Mouse (Mus musculus): ENCODE data around the gene Abat. TPM values are rescaled to one million over a fixed set of nuclear protein-coding genes. Genes with fewer than 3 reads are reported as not detected.

Gene Abat
- total RNA-seq, 2 experiments from 2014 or later, result 2.3 to 3.7 TPM

DNA sequence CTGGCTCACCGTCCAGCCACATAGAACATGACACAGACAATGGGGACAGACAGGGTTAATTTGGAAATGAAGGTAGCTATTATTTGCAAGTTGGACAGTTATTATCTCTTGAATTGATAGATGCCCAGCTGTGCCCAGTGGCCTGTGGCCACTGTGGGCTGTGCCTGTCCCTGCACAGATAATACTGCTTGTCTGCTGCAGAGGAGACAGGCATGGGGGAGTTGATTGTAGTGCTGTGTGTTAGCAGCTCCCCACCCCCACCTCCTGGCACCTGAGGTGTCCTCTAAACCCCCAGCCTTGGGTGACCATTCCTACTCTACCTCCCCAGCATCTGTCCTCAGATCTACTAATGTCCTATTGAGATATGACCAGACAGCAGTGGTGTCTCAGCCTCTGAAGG, 71.0 kb downstream of the Abat start:
- no peak for TF ChIP-seq CTCF (IDR thresholded peaks at IDR 0.05)
- no peak for DNase-seq
- intact Hi-C loops (cut with DNase I), result no loop called here

DNA sequence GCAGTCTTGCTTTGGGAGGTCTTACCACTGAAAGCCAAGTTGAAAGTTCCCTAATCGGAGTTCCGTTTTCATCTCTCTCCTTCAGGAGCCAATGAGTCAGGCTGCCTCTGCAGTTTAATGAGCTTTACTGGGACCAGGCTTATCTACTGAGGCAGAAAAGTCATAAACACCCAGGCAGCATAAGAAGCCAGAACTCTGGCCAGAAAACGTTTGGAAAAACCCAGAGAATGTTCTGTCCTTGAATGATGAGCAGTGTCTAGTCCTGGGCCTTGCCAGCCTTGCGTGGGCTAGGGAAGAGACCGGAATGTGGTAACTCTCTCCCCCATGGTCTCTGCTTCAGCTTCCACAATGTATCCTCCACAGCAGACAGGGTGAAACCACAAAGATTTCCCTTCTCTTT, 71.8 kb downstream of the Abat start:
- H3K27ac ChIP-seq, result no peak overlapping the region
- intact Hi-C loops (cut with DNase I), result no loop called here
- no peak overlapping the region for H3K4me3 ChIP-seq
- DNase-seq, result no peak
- no peak for TF ChIP-seq CTCF (IDR thresholded peaks at IDR 0.05)

More for the DNA sequence above, 71.0 kb downstream of the Abat start:
- H3K4me3 ChIP-seq, result no peak overlapping the region
- no peak overlapping the region for H3K27ac ChIP-seq

- Histone ChIP-seq H3K27ac (no peak overlapping the region), H3K4me3 (no peak overlapping the region)
- no peak for TF ChIP-seq CTCF (IDR thresholded peaks at IDR 0.05)
- no peak for DNase-seq
- intact Hi-C loops (cut with DNase I), result no loop called here
These were observed 82.2 kb downstream of the Abat start for GRCm38 (mm10) chr16:8595411-8595810.

- DNase-seq, result no peak
- TF ChIP-seq CTCF (IDR thresholded peaks at IDR 0.05), result no peak
- Histone ChIP-seq H3K27ac (no peak overlapping the region), H3K4me3 (no peak overlapping the region)
- intact Hi-C loops (cut with DNase I), result no loop called here
These were observed 83.1 kb downstream of the Abat start for GRCm38 (mm10) chr16:8596336-8596735.

DNA sequence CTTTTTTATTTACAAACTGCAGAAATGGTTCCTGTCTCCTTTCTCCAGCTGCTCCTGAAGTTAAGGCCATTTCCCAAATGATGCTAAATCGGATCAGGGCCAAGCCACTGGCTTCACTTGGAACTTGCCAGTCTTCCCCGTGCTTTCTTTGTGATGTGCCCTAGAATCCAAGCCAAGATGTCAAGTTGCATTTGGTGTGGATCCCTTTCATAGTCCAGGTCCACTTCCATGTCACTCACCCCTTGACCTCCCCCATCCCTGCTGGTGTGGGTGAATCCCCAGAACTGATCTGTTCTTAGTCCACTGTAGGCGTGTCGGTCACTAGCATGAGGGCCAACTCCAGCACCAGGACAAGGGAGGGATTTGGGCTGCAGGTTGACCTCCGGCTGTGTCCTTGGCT, 84.3 kb downstream of the Abat start:
- DNase-seq, result no peak
- no peak overlapping the region for H3K27ac ChIP-seq
- no peak overlapping the region for H3K4me3 ChIP-seq
- TF ChIP-seq CTCF (IDR thresholded peaks at IDR 0.05), result no peak
- intact Hi-C loops (cut with DNase I), result no loop called here

DNA sequence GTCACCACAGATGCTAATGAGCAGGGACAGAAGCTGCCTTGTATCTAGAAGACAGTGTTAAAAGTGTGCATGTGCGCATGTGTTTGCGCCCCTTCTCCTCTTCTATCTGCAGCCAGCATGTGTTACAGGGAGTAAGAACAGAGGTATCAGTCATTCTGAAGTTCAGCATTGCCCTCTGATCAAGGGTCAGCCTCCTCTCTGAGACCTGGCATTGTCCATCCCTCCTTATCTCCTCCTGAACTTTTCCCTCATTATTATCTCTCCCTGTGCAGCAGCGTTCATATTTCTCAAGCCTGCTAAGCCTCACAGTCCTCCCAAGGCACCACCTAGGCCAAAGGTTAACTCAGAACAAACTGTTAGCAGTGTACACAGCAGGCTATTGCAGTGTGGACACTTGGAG, 90.6 kb downstream of the Abat start:
- H3K4me3 ChIP-seq, result no peak overlapping the region
- DNase-seq, result no peak
- H3K27ac ChIP-seq, result no peak overlapping the region
- no peak for TF ChIP-seq CTCF (IDR thresholded peaks at IDR 0.05)
- intact Hi-C loops (cut with DNase I), result no loop called here

DNA sequence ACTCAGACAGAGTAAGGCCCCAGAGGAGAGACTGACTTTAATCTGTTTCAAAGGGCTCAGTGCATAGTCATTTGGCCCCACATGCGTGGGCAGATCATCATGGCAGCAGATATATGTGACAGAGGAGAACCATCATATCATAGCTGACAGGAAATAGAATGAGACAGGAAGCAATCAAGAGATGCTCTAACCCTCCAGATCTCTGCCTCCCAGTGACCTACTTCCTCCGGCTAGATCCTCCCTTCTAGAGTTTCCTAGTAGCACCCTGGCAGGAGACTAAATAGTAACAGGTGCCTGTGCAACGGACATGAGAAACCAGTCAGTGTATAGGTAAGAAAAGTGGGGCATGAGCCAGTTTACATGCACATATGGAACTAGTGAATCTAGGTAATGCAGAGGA, 97.2 kb downstream of the Abat start:
- Histone ChIP-seq H3K4me3 (no peak overlapping the region), H3K27ac (no peak overlapping the region)
- TF ChIP-seq CTCF (IDR thresholded peaks at IDR 0.05), result no peak
- DNase-seq, result no peak
- intact Hi-C loops (cut with DNase I), result no loop called here

DNA sequence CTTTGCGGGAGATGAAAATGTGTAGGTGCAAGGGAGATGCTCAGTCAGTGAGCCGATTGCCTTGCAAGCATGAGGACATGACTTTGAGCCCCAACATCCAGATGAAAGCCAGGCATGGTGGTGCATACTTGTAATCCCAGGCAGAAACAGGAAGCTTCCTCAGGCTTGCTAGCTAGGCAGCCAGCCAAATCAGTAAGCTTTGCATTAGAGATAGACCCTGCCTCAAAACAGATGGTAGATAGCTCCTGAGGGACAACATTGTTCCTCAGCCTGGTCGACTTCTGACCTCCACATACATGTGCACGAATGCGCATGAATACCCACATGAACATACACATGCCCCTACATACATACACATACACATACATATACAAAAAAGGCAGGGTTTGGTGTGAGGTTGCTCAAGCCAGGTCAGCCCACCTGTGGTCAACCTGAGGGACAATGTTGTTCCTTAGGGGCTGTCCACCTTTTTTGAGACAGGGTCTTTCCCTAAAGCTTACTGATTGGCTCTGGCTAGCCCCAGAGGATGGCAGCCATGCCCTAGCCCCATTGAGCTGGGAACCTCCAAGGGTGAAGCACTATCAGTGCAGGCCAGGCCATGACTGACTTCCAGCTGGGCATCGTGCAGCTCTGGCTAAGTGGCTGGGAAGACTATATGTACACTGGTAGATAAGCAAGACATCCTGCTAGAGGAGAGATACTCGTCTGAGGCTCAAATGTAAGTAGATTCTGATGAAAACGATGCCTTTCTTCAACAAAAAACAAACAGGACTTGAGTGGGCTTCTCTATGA, 99.2 kb downstream of the Abat start:
- TF ChIP-seq CTCF (IDR thresholded peaks at IDR 0.05), result no peak
- H3K27ac ChIP-seq, result no peak overlapping the region
- H3K4me3 ChIP-seq, result no peak overlapping the region
- intact Hi-C loops (cut with DNase I), result no loop called here
- DNase-seq, result no peak

GRCm38 (mm10) chr16:8613039-8613438, 99.8 kb downstream of the Abat start:
- no peak for DNase-seq
- no peak overlapping the region for H3K27ac ChIP-seq
- intact Hi-C loops (cut with DNase I), result no loop called here
- no peak overlapping the region for H3K4me3 ChIP-seq
- no peak for TF ChIP-seq CTCF (IDR thresholded peaks at IDR 0.05)

- Histone ChIP-seq H3K27ac (no peak overlapping the region), H3K4me3 (no peak overlapping the region)
- no peak for TF ChIP-seq CTCF (IDR thresholded peaks at IDR 0.05)
- DNase-seq, result no peak
- intact Hi-C loops (cut with DNase I), result no loop called here
These were observed 100.2 kb downstream of the Abat start for GRCm38 (mm10) chr16:8613447-8613846.

- Histone ChIP-seq H3K4me3 (no peak overlapping the region), H3K27ac (no peak overlapping the region)
- intact Hi-C loops (cut with DNase I), result no loop called here
- DNase-seq, result no peak
- TF ChIP-seq CTCF (IDR thresholded peaks at IDR 0.05), result no peak
These were observed 106.6 kb downstream of the Abat start for GRCm38 (mm10) chr16:8619659-8620314.

DNA sequence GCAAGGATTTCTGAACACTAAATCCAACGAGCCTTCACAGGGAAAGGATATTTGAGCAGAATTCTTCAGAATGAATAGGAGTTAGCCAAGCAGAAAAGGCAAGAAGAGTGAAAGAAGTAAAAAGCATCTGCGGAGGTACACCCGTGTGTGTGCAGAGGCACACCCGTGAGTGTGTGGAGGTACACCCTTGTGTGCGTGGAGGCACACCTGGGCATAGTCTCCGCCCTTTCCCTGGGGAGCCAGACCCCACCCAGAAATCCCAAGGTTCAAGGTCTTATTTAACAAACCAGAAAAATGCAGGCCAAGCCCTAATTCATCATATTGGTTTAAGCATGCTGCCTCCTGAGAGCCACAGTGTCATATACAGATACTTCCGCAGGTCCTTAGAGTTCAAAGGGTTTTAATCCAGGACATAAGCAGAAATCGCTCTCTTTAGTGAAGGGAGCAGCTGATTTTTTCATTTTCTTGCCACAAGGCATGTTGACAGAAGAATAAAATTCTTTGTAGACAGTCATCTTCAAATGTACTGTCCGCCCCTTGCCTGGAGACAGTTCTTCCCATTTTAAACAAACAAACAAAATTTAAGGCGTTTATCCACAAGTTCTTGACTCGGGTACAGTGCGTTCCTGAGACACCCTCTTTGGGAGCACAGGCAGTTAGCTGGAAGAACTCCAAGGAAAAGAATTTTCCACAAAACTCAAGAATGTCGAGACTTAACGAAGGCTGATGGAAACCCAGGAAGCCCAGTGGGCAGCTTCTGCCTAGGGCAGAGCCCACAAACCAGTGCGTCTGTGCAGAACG, 107.3 kb downstream of the Abat start:
- intact Hi-C loops (cut with DNase I), result no loop called here

GRCm38 (mm10) chr16:8630419-8630818, 117.2 kb downstream of the Abat start:
- no peak for TF ChIP-seq CTCF (IDR thresholded peaks at IDR 0.05)
- intact Hi-C loops (cut with DNase I), result no loop called here
- no peak for DNase-seq
- H3K27ac ChIP-seq, result no peak overlapping the region
- no peak overlapping the region for H3K4me3 ChIP-seq

More for the DNA sequence above, 107.3 kb downstream of the Abat start:
- H3K4me3 ChIP-seq, result no peak overlapping the region
- no peak for TF ChIP-seq CTCF (IDR thresholded peaks at IDR 0.05)
- H3K27ac ChIP-seq, result no peak overlapping the region
- DNase-seq, result no peak

Measured in gastrocnemius, adult 2 months (tissue).